Mouse (Mus musculus): ENCODE results near the gene Plxnb1. TPM values are rescaled to one million over a fixed set of nuclear protein-coding genes. Genes with fewer than 3 reads are reported as not detected.
A peak's percentile ranks its signal among the peaks of the same experiment; 100 is the strongest.

Plxnb1 gene
- polyA plus RNA-seq, 1 experiment from 2014 or later: 7.4 TPM

DNA sequence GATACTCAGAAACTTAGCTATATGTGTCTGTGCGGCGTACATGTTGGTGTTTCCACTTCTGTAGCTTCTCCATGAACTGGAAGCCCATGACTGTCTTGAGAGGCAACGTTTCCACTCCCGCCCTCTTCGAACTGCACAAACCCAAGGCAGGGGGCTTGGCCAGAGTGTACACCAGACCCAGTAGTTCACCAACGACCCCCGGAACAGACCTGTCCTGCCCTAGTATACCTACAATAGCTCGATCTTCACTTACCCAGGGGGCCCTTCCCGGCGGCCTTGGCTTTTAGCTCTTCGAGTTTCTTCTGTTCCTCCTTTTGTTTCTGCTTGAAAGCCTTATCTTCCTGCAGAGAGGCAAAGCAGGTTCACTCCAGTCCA lies 13.5 kb upstream of the Plxnb1 start:
- peak; percentile 10 for ATAC-seq (replicated peaks; ENCODE audit: low FRiP score)
- H3K4me2 ChIP-seq: peak overlapping the region; percentile 65
- peak overlapping the region; percentile 84 for H3K4me3 ChIP-seq (ENCODE audit: low read depth, low read length)
- DNase-seq (ENCODE audit: low spot score): no peak
- H3K27ac ChIP-seq (ENCODE audit: low read depth, low read length): peak overlapping the region; percentile 60
- peak overlapping the region; percentile 81 for H3K9ac ChIP-seq (ENCODE audit: low read depth, low read length)
- peaks cover 9% of the 10 kb centered on the region; the same call in 1 of the 2 replicates for H3K36me3 ChIP-seq (ENCODE audit: control insufficient read depth, insufficient read depth, low read length)
- no peaks in the 10 kb centered on the region for H3K9me3 ChIP-seq (ENCODE audit: control insufficient read depth, low read length)
- 4% methylated on average over 11 of the region's 11 CpGs for WGBS
- H3K4me1 ChIP-seq (replicated peaks; ENCODE audit: control insufficient read depth, insufficient read depth, low read length): peaks cover 17% of the 10 kb centered on the region
- H3K27me3 ChIP-seq (replicated peaks; ENCODE audit: control insufficient read depth, insufficient read depth, low read length): no peaks in the 10 kb centered on the region

DNA sequence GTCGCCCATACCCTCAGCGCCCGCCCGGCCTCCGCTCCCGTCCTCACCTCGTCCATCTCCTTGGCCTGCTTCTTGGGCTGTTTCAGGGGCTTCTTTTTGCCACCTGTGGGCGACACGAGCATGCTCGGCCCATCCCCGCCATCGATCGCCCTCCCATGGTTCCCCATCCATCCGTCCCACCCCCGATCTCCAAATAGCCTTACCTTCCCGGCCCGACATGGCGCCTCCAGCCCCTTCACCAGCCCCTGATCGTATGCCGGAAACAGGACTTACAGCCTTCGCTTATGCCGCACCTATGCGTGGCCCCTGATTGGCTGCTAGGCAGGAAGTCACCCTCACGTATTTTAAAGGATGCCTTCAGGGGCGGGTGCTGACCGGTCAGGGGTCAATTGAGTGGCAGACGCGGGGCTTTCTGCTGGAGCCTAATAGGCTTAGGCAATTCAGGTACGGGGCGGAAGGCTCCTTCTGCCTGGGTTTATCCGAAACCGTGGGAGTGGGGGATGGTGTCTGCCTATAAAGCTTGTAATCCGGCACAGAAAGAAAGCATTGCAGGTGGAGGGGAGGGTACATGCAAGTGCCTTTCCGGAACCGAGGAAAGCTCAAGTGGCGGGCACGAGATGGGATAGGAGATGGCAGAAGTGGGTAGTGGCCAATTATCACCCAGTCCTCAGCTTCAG lies 12.9 kb upstream of the Plxnb1 start, which contains the start of the genes Ccdc51 and Tma7:
TSS of gene Ccdc51 (plus strand) at position 370 of the 677 bp plus-strand sequence.
TSS of gene Tma7 (minus strand) at position 464 of the 677 bp plus-strand sequence.
- peaks cover 9% of the 10 kb centered on the region; the same call in 1 of the 2 replicates for H3K36me3 ChIP-seq (ENCODE audit: control insufficient read depth, insufficient read depth, low read length)
- H3K4me1 ChIP-seq (replicated peaks; ENCODE audit: control insufficient read depth, insufficient read depth, low read length): peaks cover 17% of the 10 kb centered on the region
- no peaks in the 10 kb centered on the region for H3K9me3 ChIP-seq (ENCODE audit: control insufficient read depth, low read length)
- no peaks in the 10 kb centered on the region for H3K27me3 ChIP-seq (replicated peaks; ENCODE audit: control insufficient read depth, insufficient read depth, low read length)
- H3K9ac ChIP-seq (ENCODE audit: low read depth, low read length): peak within 1 kb of the TSS; percentile 81
- peak within 1 kb of the TSS; percentile 84 for H3K4me3 ChIP-seq (ENCODE audit: low read depth, low read length)
- H3K4me2 ChIP-seq: peak within 1 kb of the TSS; percentile 65
- H3K27ac ChIP-seq (ENCODE audit: low read depth, low read length): peak within 1 kb of the TSS; percentile 60
- ATAC-seq (replicated peaks; ENCODE audit: low FRiP score) (peak; percentile 98), DNase-seq (ENCODE audit: low spot score) (peak; percentile 85)
- under 1% methylated on average over 37 of the region's 37 CpGs for WGBS

DNA sequence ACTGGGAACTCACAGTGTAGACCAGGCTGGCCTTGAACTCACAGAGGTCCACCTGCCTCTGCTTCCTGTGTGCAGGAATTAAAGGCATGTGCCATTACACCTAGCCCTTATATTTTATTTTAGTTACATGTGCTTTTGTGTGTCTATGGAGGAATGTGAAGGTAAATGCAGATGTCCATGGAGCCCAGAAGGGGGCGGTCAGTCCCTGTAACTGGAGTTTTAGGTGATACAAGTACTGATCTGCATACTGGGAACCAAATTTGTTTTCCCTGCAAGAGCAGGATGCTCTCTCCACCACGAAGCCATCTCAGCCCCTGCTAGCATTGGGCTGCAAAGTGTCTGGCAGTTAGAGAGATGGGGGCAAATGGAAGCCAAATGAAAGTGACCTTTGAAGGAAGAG lies 10.3 kb upstream of the Plxnb1 start:
- H3K9ac ChIP-seq (ENCODE audit: low read depth, low read length): no peak overlapping the region
- 25% methylated on average over 2 of the region's 2 CpGs for WGBS

DNA sequence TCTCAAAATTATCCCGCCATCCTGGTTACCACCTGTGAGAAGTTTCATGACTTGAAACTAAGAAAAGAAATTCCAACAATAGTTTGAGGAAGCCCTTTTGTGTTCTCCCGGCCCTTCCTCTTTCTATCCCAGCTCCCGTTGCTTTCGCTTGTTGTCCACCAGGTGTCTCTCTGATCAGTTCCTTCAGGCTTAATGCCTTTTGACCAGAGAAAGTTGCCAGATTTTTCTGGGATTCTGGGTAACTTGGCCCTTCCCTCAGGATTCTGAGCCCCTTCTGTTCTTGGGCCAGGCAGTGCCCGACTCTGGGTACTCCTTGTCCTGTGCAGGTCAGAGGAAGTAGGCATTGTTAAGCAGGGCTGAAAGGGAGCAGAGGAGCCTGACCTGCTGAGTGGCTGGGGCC lies 7.2 kb upstream of the Plxnb1 start:
- peaks cover 6% of the 10 kb centered on the region for H3K4me1 ChIP-seq (replicated peaks; ENCODE audit: control insufficient read depth, insufficient read depth, low read length)
- no peak for DNase-seq (ENCODE audit: low spot score)
- no peaks in the 10 kb centered on the region for H3K27me3 ChIP-seq (replicated peaks; ENCODE audit: control insufficient read depth, insufficient read depth, low read length)
- H3K4me3 ChIP-seq (ENCODE audit: low read depth, low read length): no peak overlapping the region
- no peak overlapping the region for H3K4me2 ChIP-seq
- WGBS: 32% methylated on average over 5 of the region's 5 CpGs
- no peak overlapping the region for H3K27ac ChIP-seq (ENCODE audit: low read depth, low read length)
- no peak for ATAC-seq (replicated peaks; ENCODE audit: low FRiP score)
- H3K36me3 ChIP-seq (ENCODE audit: control insufficient read depth, insufficient read depth, low read length): peaks cover 5% of the 10 kb centered on the region; the same call in 1 of the 2 replicates
- no peaks in the 10 kb centered on the region for H3K9me3 ChIP-seq (ENCODE audit: control insufficient read depth, low read length)
- H3K9ac ChIP-seq (ENCODE audit: low read depth, low read length): no peak overlapping the region

More for the DNA sequence above, 10.3 kb upstream of the Plxnb1 start:
- DNase-seq (ENCODE audit: low spot score) (no peak), ATAC-seq (replicated peaks; ENCODE audit: low FRiP score) (no peak)
- Histone ChIP-seq H3K36me3 (ENCODE audit: control insufficient read depth, insufficient read depth, low read length) (peaks cover 7% of the 10 kb centered on the region; the same call in 1 of the 2 replicates), H3K4me2 (no peak overlapping the region), H3K27me3 (replicated peaks; ENCODE audit: control insufficient read depth, insufficient read depth, low read length) (no peaks in the 10 kb centered on the region), H3K4me3 (ENCODE audit: low read depth, low read length) (no peak overlapping the region), H3K9me3 (ENCODE audit: control insufficient read depth, low read length) (no peaks in the 10 kb centered on the region), H3K4me1 (replicated peaks; ENCODE audit: control insufficient read depth, insufficient read depth, low read length) (peaks cover 17% of the 10 kb centered on the region), H3K27ac (ENCODE audit: low read depth, low read length) (no peak overlapping the region)

DNA sequence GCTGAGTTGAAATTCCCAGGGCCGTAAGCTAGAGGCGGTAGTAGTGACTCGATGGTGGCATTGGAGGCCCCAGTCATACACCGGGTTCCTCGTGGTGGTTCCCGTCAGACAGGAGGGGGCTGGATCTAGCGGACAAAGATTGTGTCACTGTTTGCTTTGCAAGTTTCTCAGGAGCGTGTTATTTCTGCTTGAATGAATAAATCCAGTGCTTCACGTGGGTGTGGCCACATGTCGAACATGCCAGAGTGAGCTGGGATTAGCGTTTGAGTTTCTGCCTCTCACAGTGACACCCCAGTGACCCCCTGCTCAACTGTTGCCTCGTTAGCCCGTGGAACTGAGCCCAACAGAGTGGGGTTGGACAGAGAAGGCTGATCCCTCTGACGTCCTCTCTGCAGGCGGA lies 4.7 kb upstream of the Plxnb1 start:
- Histone ChIP-seq H3K4me2 (no peak overlapping the region), H3K36me3 (ENCODE audit: control insufficient read depth, insufficient read depth, low read length) (peaks cover 5% of the 10 kb centered on the region; the same call in 1 of the 2 replicates), H3K4me1 (replicated peaks; ENCODE audit: control insufficient read depth, insufficient read depth, low read length) (peaks cover 7% of the 10 kb centered on the region), H3K4me3 (ENCODE audit: low read depth, low read length) (no peak overlapping the region), H3K27me3 (replicated peaks; ENCODE audit: control insufficient read depth, insufficient read depth, low read length) (peaks cover 14% of the 10 kb centered on the region), H3K9ac (ENCODE audit: low read depth, low read length) (no peak overlapping the region), H3K27ac (ENCODE audit: low read depth, low read length) (no peak overlapping the region), H3K9me3 (ENCODE audit: control insufficient read depth, low read length) (no peaks in the 10 kb centered on the region)
- ATAC-seq (replicated peaks; ENCODE audit: low FRiP score) (no peak), DNase-seq (ENCODE audit: low spot score) (no peak)
- 80% methylated on average over 15 of the region's 15 CpGs for WGBS

DNA sequence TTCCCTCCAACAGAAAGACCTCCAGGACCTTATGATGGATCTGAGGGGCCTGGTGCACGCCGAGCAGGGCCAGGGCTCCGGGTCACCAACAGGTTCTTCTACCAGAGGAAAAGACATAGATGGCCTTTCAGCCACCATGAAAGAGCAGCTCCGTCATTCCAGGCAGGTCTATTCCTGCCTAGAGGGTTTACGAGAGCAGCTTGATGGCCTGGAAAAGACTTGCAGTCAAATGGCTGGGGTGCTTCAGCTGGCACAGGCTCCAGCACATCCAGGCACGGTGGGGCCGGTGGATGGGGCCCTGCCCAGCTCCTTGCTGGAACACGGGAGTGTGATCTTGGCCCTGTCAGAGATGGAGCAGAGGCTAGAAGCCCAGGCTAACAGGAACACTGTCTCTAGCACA lies 3.4 kb upstream of the Plxnb1 start:
- no peak overlapping the region; the same call in 1 of the 2 replicates for H3K27ac ChIP-seq (ENCODE audit: low read depth, low read length)
- DNase-seq (ENCODE audit: low spot score) (no peak), ATAC-seq (replicated peaks; ENCODE audit: low FRiP score) (no peak)
- peaks cover 7% of the 10 kb centered on the region for H3K4me1 ChIP-seq (replicated peaks; ENCODE audit: control insufficient read depth, insufficient read depth, low read length)
- peaks cover 5% of the 10 kb centered on the region; the same call in 1 of the 2 replicates for H3K36me3 ChIP-seq (ENCODE audit: control insufficient read depth, insufficient read depth, low read length)
- no peak overlapping the region for H3K9ac ChIP-seq (ENCODE audit: low read depth, low read length)
- H3K27me3 ChIP-seq (replicated peaks; ENCODE audit: control insufficient read depth, insufficient read depth, low read length): peaks cover 27% of the 10 kb centered on the region
- no peaks in the 10 kb centered on the region for H3K9me3 ChIP-seq (ENCODE audit: control insufficient read depth, low read length)
- no peak overlapping the region for H3K4me2 ChIP-seq
- H3K4me3 ChIP-seq (ENCODE audit: low read depth, low read length): no peak overlapping the region
- 92% methylated on average over 8 of the region's 8 CpGs for WGBS

DNA sequence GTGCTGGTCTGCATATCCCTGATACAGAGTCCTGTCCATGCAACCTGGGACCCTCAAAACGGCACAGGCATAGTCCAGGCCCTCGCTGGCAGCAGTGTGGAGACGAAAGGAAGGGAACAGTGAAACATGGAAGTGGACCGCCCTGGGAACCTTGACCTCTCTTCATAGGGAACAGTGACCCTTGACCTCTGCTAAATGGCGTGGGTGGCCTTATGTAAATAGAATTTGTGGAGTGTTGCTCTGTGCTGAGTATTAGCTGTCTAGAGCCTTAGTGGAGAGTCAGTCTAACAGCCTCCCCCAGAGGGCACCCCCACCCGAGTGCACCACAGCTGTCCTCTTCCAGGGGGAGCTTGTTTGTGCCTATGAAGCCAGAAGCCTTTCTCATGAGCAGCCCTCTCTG lies 2.4 kb upstream of the Plxnb1 start:
- Histone ChIP-seq H3K4me3 (ENCODE audit: low read depth, low read length) (no peak overlapping the region), H3K27ac (ENCODE audit: low read depth, low read length) (no peak overlapping the region), H3K4me2 (no peak overlapping the region), H3K9ac (ENCODE audit: low read depth, low read length) (no peak overlapping the region), H3K27me3 (replicated peaks; ENCODE audit: control insufficient read depth, insufficient read depth, low read length) (peaks cover 35% of the 10 kb centered on the region), H3K4me1 (replicated peaks; ENCODE audit: control insufficient read depth, insufficient read depth, low read length) (peaks cover 13% of the 10 kb centered on the region), H3K9me3 (ENCODE audit: control insufficient read depth, low read length) (no peaks in the 10 kb centered on the region), H3K36me3 (ENCODE audit: control insufficient read depth, insufficient read depth, low read length) (peaks cover 5% of the 10 kb centered on the region; the same call in 1 of the 2 replicates)
- peak; percentile 13; the same call in 1 of the 2 replicates for ATAC-seq (replicated peaks; ENCODE audit: low FRiP score)
- whole genome bisulfite sequencing: 67% methylated on average over 6 of the region's 6 CpGs
- DNase-seq (ENCODE audit: low spot score): no peak

DNA sequence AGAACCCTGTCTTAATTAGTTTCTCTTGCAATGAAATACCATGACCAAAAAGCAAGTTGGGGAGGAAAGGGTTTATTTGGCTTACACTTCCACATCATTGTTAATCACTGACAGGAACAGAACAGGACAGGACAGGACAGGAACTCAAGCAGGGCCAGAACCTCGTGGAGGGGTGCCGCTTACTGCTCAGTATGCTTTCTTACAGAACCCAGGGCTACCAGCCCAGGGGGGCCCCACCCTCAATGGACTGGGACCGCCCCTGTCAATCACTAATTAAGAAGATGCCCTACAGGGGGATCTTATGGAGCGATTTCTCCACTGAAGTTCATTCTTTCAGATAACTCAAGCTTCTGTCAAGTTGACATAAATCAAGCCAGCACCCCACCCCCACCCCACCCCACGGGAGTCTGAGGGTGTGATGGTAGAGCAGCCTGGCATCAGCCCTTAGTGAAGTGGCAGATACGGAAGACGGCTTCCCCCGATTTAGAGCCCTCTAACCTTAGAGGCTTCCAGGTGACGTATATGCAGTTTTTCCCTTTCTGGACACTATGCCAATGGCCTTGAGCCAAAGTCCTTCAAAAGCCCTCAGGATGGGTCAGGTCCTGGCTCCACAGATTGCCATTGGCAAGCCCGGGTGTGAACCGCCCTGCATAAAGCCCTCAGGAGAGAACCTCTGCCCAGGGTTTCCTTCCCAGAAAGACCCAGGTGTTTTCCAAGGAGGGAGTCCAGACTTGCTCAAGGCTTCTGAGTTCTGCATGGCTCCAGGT lies 1.2 kb upstream of the Plxnb1 start:
- Histone ChIP-seq H3K9ac (ENCODE audit: low read depth, low read length) (peak overlapping the region; percentile 69; the same call in 1 of the 2 replicates), H3K27ac (ENCODE audit: low read depth, low read length) (peak overlapping the region; percentile 77), H3K4me1 (replicated peaks; ENCODE audit: control insufficient read depth, insufficient read depth, low read length) (peaks cover 21% of the 10 kb centered on the region), H3K9me3 (ENCODE audit: control insufficient read depth, low read length) (no peaks in the 10 kb centered on the region), H3K4me3 (ENCODE audit: low read depth, low read length) (peak overlapping the region; percentile 61), H3K36me3 (ENCODE audit: control insufficient read depth, insufficient read depth, low read length) (peaks cover 5% of the 10 kb centered on the region; the same call in 1 of the 2 replicates), H3K4me2 (peak overlapping the region; percentile 65), H3K27me3 (replicated peaks; ENCODE audit: control insufficient read depth, insufficient read depth, low read length) (peaks cover 35% of the 10 kb centered on the region)
- DNase-seq (ENCODE audit: low spot score) (no peak), ATAC-seq (replicated peaks; ENCODE audit: low FRiP score) (no peak)
- WGBS: 31% methylated on average over 11 of the region's 11 CpGs
